ENCODE assay signal across 25 mouse cellular contexts in genomic region chr5:25046762-25047161, GRCm38 (mm10).
"Had no signal": no experiment of that assay in that cellular context is flagged by ENCODE, and none has a peak within 500 bp of the region (broad histone marks: within the 10 kb centered on the region; RNA-seq: fewer than 3 reads in every experiment).

No protein-coding gene starts in this region.

- H3K4me1 ChIP-seq: hindbrain, embryonic 12.5 days; intestine, embryonic 15.5 days; limb, embryonic 10.5 days; limb, embryonic 12.5 days had no signal

- H3K9ac ChIP-seq: heart, embryonic 12.5 days; hindbrain, embryonic 12.5 days; hindbrain, embryonic 14.5 days; intestine, embryonic 15.5 days; limb, embryonic 12.5 days had no signal

- H3K9me3 ChIP-seq: heart, embryonic 10.5 days; heart, embryonic 12.5 days; hindbrain, embryonic 10.5 days; hindbrain, embryonic 12.5 days; intestine, embryonic 15.5 days; limb, embryonic 10.5 days; limb, embryonic 12.5 days had no signal

- ATAC-seq: hindbrain, embryonic 16.5 days; inflammation-experienced regulatory T-cells, adult 6 months; intestine, embryonic 15.5 days; intestine, postnatal 0 days had no signal

- H3K36me3 ChIP-seq: heart, embryonic 10.5 days; heart, embryonic 12.5 days; hindbrain, embryonic 10.5 days; hindbrain, embryonic 12.5 days; intestine, embryonic 15.5 days; limb, embryonic 10.5 days; limb, embryonic 12.5 days had no signal

- DNase-seq: gastrocnemius, postnatal 10 days; gastrocnemius, postnatal 25 days; heart, adult 18-20 months; heart, postnatal 10 days; heart, postnatal 4 days; kidney, adult 18-20 months; kidney, adult 8-10 months; kidney, postnatal 10 days; kidney, postnatal 25 days; kidney, postnatal 4 days; liver had no signal

- H3K27ac ChIP-seq: gastrocnemius, adult 2 months; heart, embryonic 10.5 days; hindbrain, embryonic 10.5 days; hindbrain, embryonic 12.5 days; hindbrain, embryonic 14.5 days; intestine, embryonic 15.5 days; left cerebral cortex, adult 2 months; limb, embryonic 10.5 days; limb, embryonic 12.5 days had no signal

- H3K4me3 ChIP-seq: gastrocnemius, adult 2 months; heart, embryonic 10.5 days; heart, embryonic 12.5 days; hindbrain, embryonic 10.5 days; hindbrain, embryonic 12.5 days; intestine, embryonic 15.5 days; layer of hippocampus, adult 2 months; left cerebral cortex, adult 2 months; limb, embryonic 10.5 days; limb, embryonic 12.5 days had no signal

- H3K27me3 ChIP-seq: heart, embryonic 12.5 days; hindbrain, embryonic 12.5 days; intestine, embryonic 15.5 days; limb, embryonic 12.5 days had no signal

- H3K4me2 ChIP-seq: heart, embryonic 12.5 days; hindbrain, embryonic 12.5 days; hindbrain, embryonic 14.5 days; intestine, embryonic 15.5 days; limb, embryonic 12.5 days had no signal
